Mouse (Mus musculus): Measurements from ENCODE around the gene Cobl.

DNA sequence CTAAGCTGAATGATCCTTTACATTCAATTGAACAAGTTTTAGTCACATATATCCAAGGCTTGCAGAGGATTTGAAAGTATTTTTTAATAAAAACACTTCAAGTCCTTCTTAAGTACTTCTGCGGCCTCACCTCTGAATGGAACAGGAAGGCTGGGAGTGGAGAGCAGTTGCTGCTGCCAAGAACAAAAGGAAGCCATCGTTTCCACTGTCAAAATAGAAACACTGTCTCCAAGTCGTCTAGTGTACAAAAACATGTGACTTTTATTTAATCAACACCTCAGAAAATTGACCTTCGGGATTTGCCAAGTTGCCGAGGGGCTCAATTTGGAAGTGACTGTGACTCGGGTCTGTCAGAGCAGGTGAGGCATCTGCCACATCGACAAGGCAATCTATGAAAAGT is 184.0 kb downstream of the Cobl start:
- no peak for TF ChIP-seq CTCF (IDR thresholded peaks at IDR 0.05; ENCODE audit: low read depth)
- no peak for TF ChIP-seq EP300 (IDR thresholded peaks at IDR 0.05; ENCODE audit: low read depth)
